Mouse (Mus musculus) mature B cell (primary cell): Measurements from ENCODE around the gene Mum1.

Source experiments
- in situ Hi-C: fragments of 300-500 bp; cut with MboI; formaldehyde crosslinking; loops from 2 replicates; pipeline ENCODE4 v1.14.3; 2019

The Mum1 gene

GRCm38 (mm10) chr10:80250573-80250972, 24.3 kb downstream of the Mum1 start:
- in situ Hi-C loops, result no loop called here

- in situ Hi-C loops, result no loop called here
These were observed 25.8 kb downstream of the Mum1 start for GRCm38 (mm10) chr10:80252011-80252410.

GRCm38 (mm10) chr10:80252493-80253274, 26.4 kb downstream of the Mum1 start:
- in situ Hi-C loops, result no loop called here

GRCm38 (mm10) chr10:80253551-80253950, 27.3 kb downstream of the Mum1 start:
- in situ Hi-C loops, result no loop called here

- in situ Hi-C loops, result no loop called here
These were observed 28.4 kb downstream of the Mum1 start for GRCm38 (mm10) chr10:80254331-80255297.

GRCm38 (mm10) chr10:80255881-80256535, 29.8 kb downstream of the Mum1 start:
- in situ Hi-C loops, result no loop called here

- in situ Hi-C loops, result no loop called here
These were observed 31.7 kb downstream of the Mum1 start for GRCm38 (mm10) chr10:80257936-80258335.

- in situ Hi-C loops, result no loop called here
These were observed 32.7 kb downstream of the Mum1 start for GRCm38 (mm10) chr10:80258752-80259462.

GRCm38 (mm10) chr10:80259463-80259805, 33.2 kb downstream of the Mum1 start:
- in situ Hi-C loops, result no loop called here

GRCm38 (mm10) chr10:80259861-80260641, 33.8 kb downstream of the Mum1 start:
- in situ Hi-C loops, result no loop called here

- in situ Hi-C loops, result no loop called here
These were observed 34.7 kb downstream of the Mum1 start, which contains the start of the genes Gamt and Dazap1 for GRCm38 (mm10) chr10:80260642-80261584. Gene Gamt (minus strand): TSS chr10:80261012. Gene Dazap1 (plus strand): TSS chr10:80261486.

GRCm38 (mm10) chr10:80261585-80261968, 35.3 kb downstream of the Mum1 start:
- in situ Hi-C loops, result no loop called here

- in situ Hi-C loops, result no loop called here
These were observed 35.9 kb downstream of the Mum1 start for GRCm38 (mm10) chr10:80262169-80262568.

- in situ Hi-C loops, result no loop called here
These were observed 36.6 kb downstream of the Mum1 start for GRCm38 (mm10) chr10:80262776-80263365.

- in situ Hi-C loops, result no loop called here
These were observed 38.3 kb downstream of the Mum1 start for GRCm38 (mm10) chr10:80264341-80265148.

- in situ Hi-C loops, result no loop called here
These were observed 38.9 kb downstream of the Mum1 start for GRCm38 (mm10) chr10:80265149-80265486.

- in situ Hi-C loops, result no loop called here
These were observed 43.9 kb downstream of the Mum1 start for GRCm38 (mm10) chr10:80270099-80270498.

- in situ Hi-C loops, result no loop called here
These were observed 44.5 kb downstream of the Mum1 start for GRCm38 (mm10) chr10:80270734-80271181.
